Mouse (Mus musculus) heart, embryonic 12.5 days (tissue): ENCODE measurements around the gene Slx4ip. TPM values are rescaled to one million over a fixed set of nuclear protein-coding genes. Genes with fewer than 3 reads are reported as not detected.

Experiments used
- ATAC-seq: fragments of 200-750 bp; cut with Nextera tagmentation; 2 replicates; pipeline ENCODE4 v1.8.0; 2017; ENCODE audit warnings: moderate TSS enrichment, moderate library complexity; ENCODE audit not compliant: insufficient number of reproducible peaks, low FRiP score
- H3K27ac ChIP-seq: fragments of 300-500 bp; sonication (generic); 2 replicates; pipeline ENCODE4 v1.5.1; 2016; ENCODE audit warnings: mild to moderate bottlenecking, moderate library complexity; ENCODE audit not compliant: poor library complexity, severe bottlenecking
- H3K27me3 ChIP-seq: fragments of 300-500 bp; sonication (generic); replicated peaks from 2 replicates; pipeline ENCODE4 v1.6.1; 2016; ENCODE audit warnings: mild to moderate bottlenecking, moderate library complexity
- H3K36me3 ChIP-seq: fragments of 300-500 bp; sonication (generic); 2 replicates; pipeline ENCODE4 v1.6.1; 2016; ENCODE audit warnings: mild to moderate bottlenecking, moderate library complexity
- H3K4me1 ChIP-seq: fragments of 300-500 bp; sonication (generic); replicated peaks from 2 replicates; pipeline ENCODE4 v1.6.1; 2016; ENCODE audit warnings: mild to moderate bottlenecking
- H3K4me2 ChIP-seq: fragments of 300-500 bp; sonication (generic); 2 replicates; pipeline ENCODE4 v1.6.1; 2016; ENCODE audit warnings: mild to moderate bottlenecking, moderate library complexity
- H3K4me3 ChIP-seq: fragments of 300-500 bp; sonication (generic); 2 replicates; pipeline ENCODE4 v1.5.1; 2016; ENCODE audit warnings: mild to moderate bottlenecking
- H3K9ac ChIP-seq: fragments of 300-500 bp; sonication (generic); 2 replicates; pipeline ENCODE4 v1.6.1; 2016; ENCODE audit warnings: mild to moderate bottlenecking, moderate library complexity
- H3K9me3 ChIP-seq: fragments of 300-500 bp; sonication (generic); replicated peaks from 2 replicates; pipeline ENCODE4 v1.6.1; 2016; ENCODE audit warnings: mild to moderate bottlenecking, moderate library complexity
- WGBS: fragments of 180-500 bp; shearing (Covaris S2); methylation state at CpG from one replicate; pipeline ENCODE4 v1.1.7; 2016; 5-methylcytosine and 5-hydroxymethylcytosine counted together
- polyA plus RNA-seq: library from polyadenylated mRNA; unstranded; fragments of >200 nt; fragmentation: Nextera tagmentation; extraction: Ambion mirVana; gene quantifications from 2 replicates; pipeline ENCODE4 v1.2.1, GENCODE M21; 2016

The Slx4ip gene
- polyA plus RNA-seq, 1 experiment from 2014 or later = 4.9 TPM

- no peaks in the 10 kb centered on the region for H3K27me3 ChIP-seq
- no peaks in the 10 kb centered on the region for H3K9me3 ChIP-seq
- no peak overlapping the region for H3K4me3 ChIP-seq
- H3K4me2 ChIP-seq = peak overlapping the region; percentile 42
- peaks cover 74% of the 10 kb centered on the region for H3K4me1 ChIP-seq
- ATAC-seq = no peak
- 55% methylated on average over 15 of the region's 15 CpGs for WGBS
- peak overlapping the region; percentile 26; the same call in 1 of the 2 replicates for H3K9ac ChIP-seq
- peak overlapping the region; percentile 50 for H3K27ac ChIP-seq
- H3K36me3 ChIP-seq = peaks cover 22% of the 10 kb centered on the region
Observed at GRCm38 (mm10) chr2:137109321-137110213, 218.5 kb downstream of the Slx4ip start.

GRCm38 (mm10) chr2:137110214-137110898 lies 219.3 kb downstream of the Slx4ip start:
- H3K4me1 ChIP-seq = peaks cover 74% of the 10 kb centered on the region
- peak overlapping the region; percentile 26; the same call in 1 of the 2 replicates for H3K9ac ChIP-seq
- no peaks in the 10 kb centered on the region for H3K27me3 ChIP-seq
- no peak overlapping the region for H3K4me3 ChIP-seq
- WGBS = 52% methylated on average over 4 of the region's 4 CpGs
- H3K4me2 ChIP-seq = peak overlapping the region; percentile 42
- H3K9me3 ChIP-seq = no peaks in the 10 kb centered on the region
- peaks cover 15% of the 10 kb centered on the region for H3K36me3 ChIP-seq
- peak overlapping the region; percentile 50 for H3K27ac ChIP-seq
- ATAC-seq = no peak

GRCm38 (mm10) chr2:137113288-137114061 lies 222.5 kb downstream of the Slx4ip start:
- Histone ChIP-seq H3K4me3 (peak overlapping the region; percentile 85), H3K27ac (peak overlapping the region; percentile 97), H3K4me1 (peaks cover 59% of the 10 kb centered on the region), H3K4me2 (peak overlapping the region; percentile 89), H3K9ac (peak overlapping the region; percentile 94), H3K36me3 (peaks cover 5% of the 10 kb centered on the region; the same call in 1 of the 2 replicates), H3K9me3 (no peaks in the 10 kb centered on the region), H3K27me3 (no peaks in the 10 kb centered on the region)
- no peak for ATAC-seq
- 12% methylated on average over 11 of the region's 12 CpGs for WGBS

GRCm38 (mm10) chr2:137114248-137115096 lies 223.5 kb downstream of the Slx4ip start:
- WGBS = under 1% methylated on average over 51 of the region's 51 CpGs
- Histone ChIP-seq H3K36me3 (no peaks in the 10 kb centered on the region; the same call in 1 of the 2 replicates), H3K27ac (peak overlapping the region; percentile 97), H3K9ac (peak overlapping the region; percentile 94), H3K4me2 (peak overlapping the region; percentile 89), H3K4me3 (peak overlapping the region; percentile 85), H3K27me3 (no peaks in the 10 kb centered on the region), H3K9me3 (no peaks in the 10 kb centered on the region), H3K4me1 (peaks cover 50% of the 10 kb centered on the region)
- ATAC-seq = peak; percentile 49

- Histone ChIP-seq H3K27me3 (no peaks in the 10 kb centered on the region), H3K9me3 (no peaks in the 10 kb centered on the region), H3K4me3 (peak overlapping the region; percentile 85), H3K4me1 (peaks cover 40% of the 10 kb centered on the region), H3K27ac (peak overlapping the region; percentile 97), H3K9ac (peak overlapping the region; percentile 94), H3K36me3 (no peaks in the 10 kb centered on the region), H3K4me2 (peak overlapping the region; percentile 89)
- under 1% methylated on average over 40 of the region's 40 CpGs for WGBS
- no peak for ATAC-seq
Observed at GRCm38 (mm10) chr2:137115241-137116024, 224.4 kb downstream of the Slx4ip start.

GRCm38 (mm10) chr2:137116025-137116674 lies 225.1 kb downstream of the Slx4ip start, which contains the start of gene Jag1:
TSS of gene Jag1 (minus strand) at chr2:137116644.
- Histone ChIP-seq H3K9me3 (no peaks in the 10 kb centered on the region), H3K36me3 (no peaks in the 10 kb centered on the region), H3K27ac (peak within 1 kb of the TSS; percentile 98), H3K9ac (peak within 1 kb of the TSS; percentile 95), H3K4me1 (peaks cover 33% of the 10 kb centered on the region), H3K4me2 (peak within 1 kb of the TSS; percentile 89), H3K27me3 (no peaks in the 10 kb centered on the region), H3K4me3 (peak within 1 kb of the TSS; percentile 85)
- 0 out of 2 replicates have a peak, but pooled peaks have one; percentile 10 for ATAC-seq
- under 1% methylated on average over 57 of the region's 59 CpGs for WGBS

- peaks cover 27% of the 10 kb centered on the region for H3K4me1 ChIP-seq
- peak overlapping the region; percentile 98 for H3K27ac ChIP-seq
- H3K27me3 ChIP-seq = no peaks in the 10 kb centered on the region
- no peaks in the 10 kb centered on the region for H3K36me3 ChIP-seq
- peak overlapping the region; percentile 95 for H3K9ac ChIP-seq
- ATAC-seq = peak; percentile 76
- H3K4me3 ChIP-seq = peak overlapping the region; percentile 85
- peak overlapping the region; percentile 89 for H3K4me2 ChIP-seq
- H3K9me3 ChIP-seq = no peaks in the 10 kb centered on the region
- WGBS = under 1% methylated on average over 61 of the region's 61 CpGs
Observed at GRCm38 (mm10) chr2:137116675-137117320, 225.8 kb downstream of the Slx4ip start.

GRCm38 (mm10) chr2:137117321-137117690 lies 226.3 kb downstream of the Slx4ip start:
- Histone ChIP-seq H3K4me1 (peaks cover 23% of the 10 kb centered on the region), H3K27me3 (no peaks in the 10 kb centered on the region), H3K4me2 (peak overlapping the region; percentile 89), H3K9me3 (no peaks in the 10 kb centered on the region), H3K36me3 (no peaks in the 10 kb centered on the region), H3K4me3 (peak overlapping the region; percentile 85), H3K9ac (peak overlapping the region; percentile 95), H3K27ac (peak overlapping the region; percentile 98)
- WGBS = 1% methylated on average over 33 of the region's 33 CpGs
- ATAC-seq = peak; percentile 72
